Mouse (Mus musculus) cortical plate, adult 2 months (tissue): ENCODE data around the gene Stab2. TPM values are rescaled to one million over a fixed set of nuclear protein-coding genes. Genes with fewer than 3 reads are reported as not detected.

Experiments
- H3K27ac ChIP-seq: fragments of 200-500 bp; 2 replicates; pipeline ENCODE4 v1.5.1; 2012; ENCODE audit warnings: low read length, control low read depth, inconsistent platforms; ENCODE audit not compliant: insufficient read depth
- H3K4me1 ChIP-seq: fragments of 200-500 bp; 2 replicates; pipeline ENCODE4 v1.6.1; 2011; ENCODE audit warnings: low read length; ENCODE audit not compliant: control insufficient read depth, insufficient read depth
- H3K4me3 ChIP-seq: fragments of 200-500 bp; 2 replicates; pipeline ENCODE4 v1.5.1; 2011; ENCODE audit warnings: mild to moderate bottlenecking, low read length, control low read depth; ENCODE audit not compliant: insufficient read depth
- CTCF ChIP-seq: fragments of 200-500 bp; IDR thresholded peaks from 2 replicates; pipeline ENCODE4 v1.5.1; 2011; ENCODE audit warnings: mild to moderate bottlenecking, control low read depth, low read length; ENCODE audit not compliant: insufficient read depth; ENCODE audit errors: extremely low read depth
- POLR2A ChIP-seq: fragments of 200-500 bp; IDR thresholded peaks from 2 replicates; pipeline ENCODE4 v1.6.1; 2011; ENCODE audit warnings: mild to moderate bottlenecking, low read length, control low read depth; ENCODE audit not compliant: insufficient read depth; ENCODE audit errors: extremely low read depth
- polyA plus RNA-seq: library from polyadenylated mRNA; depleted of rRNA; stranded (reverse); fragments of >200 nt; gene quantifications from 2 replicates; pipeline ENCODE4 v1.2.3, GENCODE M21; 2012

The Stab2 gene
- polyA plus RNA-seq, 1 experiment: 0.23 TPM

- Histone ChIP-seq H3K27ac (no peak overlapping the region), H3K4me1 (no peaks in the 10 kb centered on the region), H3K4me3 (no peak overlapping the region)
- TF ChIP-seq CTCF: no peak
Measured at GRCm38 (mm10) chr10:86915595-86915994, 92.2 kb downstream of the Stab2 start.

DNA sequence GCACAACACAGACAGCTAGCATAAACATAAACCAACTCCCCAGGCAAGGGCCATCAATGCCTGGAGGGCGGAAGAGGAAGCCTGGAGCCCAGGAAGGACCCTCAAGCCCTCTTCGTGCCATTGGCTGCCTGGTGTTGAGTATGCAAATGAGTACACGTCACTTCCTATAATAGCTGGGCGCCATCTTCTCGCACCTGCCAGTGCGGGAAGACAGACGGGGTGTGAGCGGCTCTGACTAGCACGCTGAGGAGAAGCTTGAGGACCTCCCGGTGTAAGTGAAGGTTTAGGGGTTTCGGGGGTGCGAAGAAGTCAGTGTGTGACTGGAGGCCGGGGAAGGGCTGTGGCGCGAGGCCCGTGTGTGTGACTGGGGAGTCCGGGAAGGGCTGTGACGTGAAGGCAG, 99.3 kb downstream of the Stab2 start:
- Histone ChIP-seq H3K27ac (no peak overlapping the region), H3K4me3 (no peak overlapping the region), H3K4me1 (no peaks in the 10 kb centered on the region)
- TF ChIP-seq CTCF: no peak
- TF ChIP-seq POLR2A: no peak

GRCm38 (mm10) chr10:86907043-86907442, 100.8 kb downstream of the Stab2 start:
- no peaks in the 10 kb centered on the region; the same call in 1 of the 2 replicates for H3K4me1 ChIP-seq
- H3K4me3 ChIP-seq: no peak overlapping the region
- H3K27ac ChIP-seq: no peak overlapping the region
- no peak for TF ChIP-seq CTCF
- no peak for TF ChIP-seq POLR2A

DNA sequence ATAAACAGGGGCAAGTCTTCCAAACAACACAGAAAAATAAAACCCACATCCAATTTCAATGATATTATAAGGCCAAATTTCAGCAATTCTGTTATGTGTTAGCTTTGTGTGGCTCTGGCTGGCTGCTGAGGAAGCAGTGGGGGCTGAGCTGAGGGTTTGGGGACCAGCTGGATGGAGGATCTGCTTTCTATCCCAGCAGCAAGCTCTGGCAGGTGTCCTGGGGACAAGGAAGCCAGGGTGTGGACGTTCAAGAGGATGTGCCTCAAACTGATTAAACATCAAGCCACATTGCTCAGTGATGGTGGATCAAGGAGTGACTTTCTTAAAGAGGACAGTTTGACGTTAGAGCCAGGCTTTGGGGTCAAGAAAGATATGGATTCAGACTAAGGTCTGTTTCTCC, 112.3 kb downstream of the Stab2 start:
- TF ChIP-seq CTCF (no peak), POLR2A (no peak)
- H3K4me3 ChIP-seq: no peak overlapping the region
- 0 out of 2 replicates have a peak, but pooled peaks cover 1% of the 10 kb centered on the region for H3K4me1 ChIP-seq
- H3K27ac ChIP-seq: no peak overlapping the region

GRCm38 (mm10) chr10:86891066-86891465, 116.8 kb downstream of the Stab2 start:
- 0 out of 2 replicates have a peak, but pooled peaks cover 1% of the 10 kb centered on the region for H3K4me1 ChIP-seq
- H3K27ac ChIP-seq: no peak overlapping the region
- H3K4me3 ChIP-seq: no peak overlapping the region
- TF ChIP-seq CTCF: no peak

DNA sequence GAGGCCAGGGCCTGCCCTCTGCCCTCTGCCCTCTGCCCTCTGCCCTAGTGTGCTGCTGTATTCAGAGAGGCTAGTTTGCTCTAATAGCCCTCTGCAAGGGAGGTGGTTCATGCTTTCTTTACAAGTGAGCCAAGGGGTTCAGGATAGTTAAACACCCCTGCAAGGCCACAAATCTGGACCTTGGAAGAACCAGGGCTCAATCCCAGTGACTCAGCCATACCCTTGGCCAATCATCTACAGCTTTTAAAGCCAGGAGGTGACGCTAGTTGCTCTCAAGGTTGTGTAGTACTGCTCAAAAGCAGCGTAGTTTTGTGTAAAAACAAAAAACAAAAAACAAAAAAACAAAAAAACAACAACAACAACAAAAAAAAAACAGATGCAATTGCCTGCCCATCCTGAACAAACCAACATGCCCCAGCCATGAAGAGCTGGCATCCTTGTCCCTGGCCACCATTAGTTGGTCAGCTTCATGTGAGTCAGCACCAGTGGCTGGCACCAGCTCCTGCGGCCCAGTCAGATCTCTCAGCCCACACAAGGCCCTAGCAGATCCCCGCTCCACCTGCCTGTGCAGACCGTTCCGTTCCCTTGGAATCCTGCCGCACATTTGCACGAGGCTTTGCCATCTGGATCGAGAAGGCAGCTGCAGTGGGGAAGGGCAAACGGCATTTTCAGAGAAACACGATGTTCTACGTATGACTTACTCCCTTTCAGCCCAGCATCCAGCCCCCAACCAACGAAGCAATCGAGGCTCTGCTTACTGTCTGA, 117.5 kb downstream of the Stab2 start:
- TF ChIP-seq CTCF (no peak), POLR2A (no peak)
- Histone ChIP-seq H3K27ac (no peak overlapping the region), H3K4me3 (no peak overlapping the region), H3K4me1 (0 out of 2 replicates have a peak, but pooled peaks cover 1% of the 10 kb centered on the region)

GRCm38 (mm10) chr10:86889440-86889839, 118.4 kb downstream of the Stab2 start:
- H3K27ac ChIP-seq: no peak overlapping the region
- TF ChIP-seq CTCF: no peak
- no peak for TF ChIP-seq POLR2A

GRCm38 (mm10) chr10:86886434-86886833, 121.4 kb downstream of the Stab2 start:
- no peak overlapping the region for H3K4me3 ChIP-seq
- H3K4me1 ChIP-seq: 0 out of 2 replicates have a peak, but pooled peaks cover 1% of the 10 kb centered on the region
- H3K27ac ChIP-seq: no peak overlapping the region
- TF ChIP-seq POLR2A (no peak), CTCF (no peak)

More at GRCm38 (mm10) chr10:86889440-86889839, 118.4 kb downstream of the Stab2 start:
- Histone ChIP-seq H3K4me1 (0 out of 2 replicates have a peak, but pooled peaks cover 1% of the 10 kb centered on the region), H3K4me3 (no peak overlapping the region)

DNA sequence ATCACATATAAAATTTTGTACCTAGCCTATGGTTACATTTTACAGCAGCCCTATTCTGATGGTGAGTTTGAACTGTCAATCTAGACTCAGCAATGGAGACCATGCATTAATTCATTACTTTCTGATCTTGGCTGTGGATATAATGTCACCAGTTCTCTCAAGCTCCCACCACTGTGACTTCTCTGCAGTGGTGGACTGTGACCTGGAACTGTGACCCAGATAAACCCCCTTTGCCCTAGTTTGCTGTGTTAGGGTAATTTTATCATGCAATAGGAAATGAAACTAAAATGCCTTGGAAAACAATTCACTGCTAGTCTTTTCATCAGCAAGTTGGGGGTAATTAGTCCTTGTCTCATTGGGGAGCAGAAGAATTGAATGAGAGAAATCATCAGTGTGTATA, 126.4 kb downstream of the Stab2 start:
- Histone ChIP-seq H3K27ac (no peak overlapping the region), H3K4me1 (no peaks in the 10 kb centered on the region), H3K4me3 (no peak overlapping the region)
- TF ChIP-seq CTCF: no peak
- TF ChIP-seq POLR2A: no peak

GRCm38 (mm10) chr10:86880071-86880806, 127.6 kb downstream of the Stab2 start:
- Histone ChIP-seq H3K4me1 (no peaks in the 10 kb centered on the region), H3K4me3 (no peak overlapping the region), H3K27ac (no peak overlapping the region)
- TF ChIP-seq CTCF (no peak), POLR2A (no peak)
